Mouse (Mus musculus) thymus, adult 2 months (tissue): ENCODE measurements around the gene Kiz. TPM values are rescaled to one million over a fixed set of nuclear protein-coding genes. Genes with fewer than 3 reads are reported as not detected.

Experiments used
- DNase-seq: peaks from one replicate; pipeline ENCODE4 v3.0.0; 2021
- H3K27ac ChIP-seq: fragments of 200-500 bp; 2 replicates; pipeline ENCODE4 v1.5.1; 2012; ENCODE audit warnings: low read length, control low read depth; ENCODE audit not compliant: control insufficient read depth, insufficient read depth
- H3K27me3 ChIP-seq: fragments of 200-500 bp; 2 replicates; pipeline ENCODE4 v1.6.1; 2012; ENCODE audit warnings: mild to moderate bottlenecking, low read length, moderate library complexity, mixed read lengths; ENCODE audit not compliant: control insufficient read depth, insufficient read depth
- H3K36me3 ChIP-seq: fragments of 200-500 bp; 2 replicates; pipeline ENCODE4 v1.6.1; 2012; ENCODE audit warnings: mild to moderate bottlenecking, low read length, moderate library complexity; ENCODE audit not compliant: control insufficient read depth, insufficient read depth
- H3K4me1 ChIP-seq: fragments of 200-500 bp; replicated peaks from 2 replicates; pipeline ENCODE4 v1.6.1; 2012; ENCODE audit warnings: low read length; ENCODE audit not compliant: control insufficient read depth, insufficient read depth
- H3K4me3 ChIP-seq: fragments of 200-500 bp; 2 replicates; pipeline ENCODE4 v1.5.1; 2012; ENCODE audit warnings: mild to moderate bottlenecking, low read length, control low read depth, moderate library complexity; ENCODE audit not compliant: control insufficient read depth, insufficient read depth
- CTCF ChIP-seq: fragments of 200-500 bp; IDR thresholded peaks from 2 replicates; pipeline ENCODE4 v1.5.1; 2012; ENCODE audit warnings: mild to moderate bottlenecking, control low read depth, low read length, moderate library complexity, borderline replicate concordance; ENCODE audit not compliant: control insufficient read depth, poor library complexity, insufficient read depth; ENCODE audit errors: extremely low read depth
- POLR2A ChIP-seq: fragments of 200-500 bp; IDR thresholded peaks from 2 replicates; pipeline ENCODE4 v1.6.1; 2012; ENCODE audit warnings: mild to moderate bottlenecking, low read length, control low read depth, moderate library complexity; ENCODE audit not compliant: control insufficient read depth, poor library complexity, insufficient read depth; ENCODE audit errors: extremely low read depth
- WGBS: fragments of 180-500 bp; shearing (Covaris S2); methylation state at CpG from one replicate; pipeline ENCODE4 v1.1.7; 2018; 5-methylcytosine and 5-hydroxymethylcytosine counted together
- polyA plus RNA-seq: library from polyadenylated mRNA; depleted of rRNA; stranded (reverse); fragments of >200 nt; gene quantifications from 2 replicates; pipeline ENCODE4 v1.2.3, GENCODE M21; 2012

The Kiz gene
- polyA plus RNA-seq, 1 experiment = 3.7 TPM

DNA sequence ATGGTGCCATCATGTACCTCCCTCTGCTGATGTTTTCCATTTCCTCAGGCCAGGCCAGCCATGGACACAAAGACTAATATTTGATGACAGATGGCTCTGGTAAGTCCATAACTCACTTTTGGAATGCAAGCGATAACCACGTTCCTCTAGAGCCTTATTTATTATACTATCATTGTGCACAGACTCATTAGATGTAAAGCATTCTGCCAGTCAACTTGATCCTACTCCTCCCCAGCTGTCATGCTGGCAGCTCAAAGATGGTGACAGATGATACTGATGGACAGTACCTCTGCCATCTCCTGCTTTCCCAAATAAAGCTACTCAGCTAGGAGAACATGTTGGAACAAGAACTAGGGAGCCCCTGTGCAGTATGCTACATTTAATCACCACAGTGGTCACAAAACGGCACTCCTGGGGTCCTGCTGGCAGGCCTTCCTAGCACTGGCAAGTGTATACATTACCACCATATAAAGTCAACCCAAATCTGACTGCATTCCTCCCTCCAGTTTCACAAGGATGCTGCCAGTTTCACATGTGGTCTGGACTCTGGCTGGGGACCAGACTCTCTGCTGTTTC lies 119.9 kb downstream of the Kiz start:
- no peak for DNase-seq
- no peak overlapping the region for H3K4me3 ChIP-seq
- H3K27me3 ChIP-seq = no peaks in the 10 kb centered on the region
- no peaks in the 10 kb centered on the region for H3K36me3 ChIP-seq
- no peak overlapping the region for H3K27ac ChIP-seq
- H3K4me1 ChIP-seq = no peaks in the 10 kb centered on the region
- TF ChIP-seq POLR2A = no peak
- no peak for TF ChIP-seq CTCF
- 87% methylated on average over 3 of the region's 3 CpGs for WGBS

DNA sequence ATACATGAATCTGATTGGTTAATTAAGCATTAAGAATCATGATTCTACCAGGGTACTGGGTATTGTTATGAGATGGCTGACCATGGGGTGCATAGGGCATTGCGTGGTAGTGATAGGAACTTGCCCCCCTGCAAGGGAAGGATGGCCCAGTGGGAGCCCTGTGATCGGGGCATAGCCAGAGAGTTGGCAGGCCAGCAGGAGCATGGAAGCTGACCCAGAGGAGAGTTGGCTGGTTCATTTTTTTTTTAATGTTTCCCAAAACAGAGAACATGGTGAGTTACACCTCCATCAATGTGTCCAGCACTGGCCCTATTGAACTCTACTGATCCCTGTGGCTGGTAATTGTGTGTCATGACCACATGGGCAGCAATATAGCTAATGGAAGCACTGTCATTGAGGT lies 127.1 kb downstream of the Kiz start:
- Histone ChIP-seq H3K4me1 (no peaks in the 10 kb centered on the region), H3K27me3 (no peaks in the 10 kb centered on the region), H3K4me3 (no peak overlapping the region), H3K36me3 (no peaks in the 10 kb centered on the region), H3K27ac (no peak overlapping the region)
- TF ChIP-seq POLR2A (no peak), CTCF (no peak)
- no peak for DNase-seq
- WGBS = 99% methylated on average over 2 of the region's 2 CpGs

DNA sequence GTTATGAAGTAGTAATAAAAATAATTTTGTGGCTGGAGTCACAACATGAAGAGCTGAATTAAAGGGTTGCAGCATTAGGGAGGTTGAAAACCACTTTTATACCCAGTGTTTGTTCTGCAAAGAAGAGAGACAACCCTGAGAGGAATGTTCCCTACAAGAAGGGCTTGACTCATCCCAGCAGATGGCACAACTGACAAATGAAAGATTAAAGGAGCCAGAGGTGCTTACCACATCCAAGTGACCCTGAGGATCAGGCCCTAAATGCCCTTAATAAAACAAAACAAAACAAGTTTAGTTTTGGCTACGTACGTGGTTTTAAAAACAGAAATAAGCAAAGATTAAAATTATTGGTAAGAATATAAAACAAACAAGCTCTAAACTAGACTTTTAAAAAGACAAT lies 129.2 kb downstream of the Kiz start:
- WGBS = over 99% methylated on average over 2 of the region's 2 CpGs
- Histone ChIP-seq H3K36me3 (no peaks in the 10 kb centered on the region), H3K4me1 (no peaks in the 10 kb centered on the region), H3K27ac (no peak overlapping the region), H3K4me3 (no peak overlapping the region), H3K27me3 (no peaks in the 10 kb centered on the region)
- TF ChIP-seq POLR2A (no peak), CTCF (no peak)
- no peak for DNase-seq

DNA sequence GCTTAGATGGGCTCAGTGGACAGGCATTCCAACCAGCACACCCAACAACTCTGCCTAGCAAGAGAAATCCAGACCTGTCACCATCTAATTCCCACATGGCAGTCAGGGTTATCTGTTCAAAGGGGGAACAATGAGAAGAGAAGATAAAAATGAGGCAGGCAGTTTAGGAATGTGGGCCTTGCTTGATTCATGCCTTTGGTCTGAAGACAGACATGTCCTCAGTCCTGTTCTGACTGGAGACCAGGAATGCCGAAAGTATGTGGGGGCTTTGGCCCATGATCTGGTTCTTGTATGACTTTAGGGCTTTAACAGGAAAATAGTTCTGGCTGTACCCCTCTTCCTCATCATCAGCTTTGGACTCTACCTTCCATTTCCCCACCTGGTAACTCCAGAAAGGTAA lies 130.1 kb downstream of the Kiz start:
- Histone ChIP-seq H3K27ac (no peak overlapping the region), H3K4me3 (no peak overlapping the region), H3K4me1 (no peaks in the 10 kb centered on the region), H3K36me3 (no peaks in the 10 kb centered on the region), H3K27me3 (no peaks in the 10 kb centered on the region)
- no peak for DNase-seq
- 97% methylated on average over 1 of the region's 1 CpGs for whole genome bisulfite sequencing
- TF ChIP-seq POLR2A (no peak), CTCF (no peak)

GRCm38 (mm10) chr2:146986429-146986828 lies 130.8 kb downstream of the Kiz start:
- TF ChIP-seq CTCF = no peak
- no peak for TF ChIP-seq POLR2A
- Histone ChIP-seq H3K4me3 (no peak overlapping the region), H3K27me3 (no peaks in the 10 kb centered on the region), H3K36me3 (no peaks in the 10 kb centered on the region), H3K27ac (no peak overlapping the region), H3K4me1 (no peaks in the 10 kb centered on the region)
- DNase-seq = no peak

- no peak overlapping the region for H3K4me3 ChIP-seq
- 97% methylated on average over 2 of the region's 2 CpGs for WGBS
- no peaks in the 10 kb centered on the region for H3K36me3 ChIP-seq
- no peaks in the 10 kb centered on the region for H3K27me3 ChIP-seq
- no peak overlapping the region for H3K27ac ChIP-seq
- H3K4me1 ChIP-seq = peaks cover 5% of the 10 kb centered on the region
- no peak for TF ChIP-seq CTCF
- TF ChIP-seq POLR2A = no peak
- DNase-seq = no peak
These were observed 151.6 kb downstream of the Kiz start for GRCm38 (mm10) chr2:147007265-147007664.

DNA sequence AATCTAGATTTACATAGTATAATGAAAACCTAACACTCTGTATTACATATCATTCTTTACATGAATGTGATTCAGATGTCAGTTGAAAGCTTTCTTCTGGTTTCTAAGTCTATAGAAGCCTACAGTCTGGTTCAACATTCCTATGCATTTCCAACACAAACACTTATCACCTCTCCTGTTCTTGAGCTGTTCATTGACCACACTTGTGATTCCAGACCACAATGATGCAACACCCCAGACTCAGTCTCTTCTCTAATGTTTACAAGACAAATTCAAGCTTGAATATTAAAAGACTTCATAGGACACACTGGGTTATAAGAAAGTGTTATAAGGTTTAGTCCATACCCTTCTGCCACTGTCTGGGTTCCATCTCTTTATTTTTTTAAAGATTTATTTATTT lies 153.4 kb downstream of the Kiz start:
- no peak for DNase-seq
- H3K4me1 ChIP-seq = peaks cover 5% of the 10 kb centered on the region
- TF ChIP-seq CTCF (no peak), POLR2A (no peak)
- H3K27ac ChIP-seq = no peak overlapping the region
- no peaks in the 10 kb centered on the region for H3K27me3 ChIP-seq
- H3K4me3 ChIP-seq = no peak overlapping the region
- H3K36me3 ChIP-seq = no peaks in the 10 kb centered on the region
